Mouse (Mus musculus) forebrain, embryonic 13.5 days (tissue): ENCODE measurements at regions not wholly inside any gene's neighbourhood (a gene's known extent, or its start where the extent isn't known, plus 50 kb on each side); places are given as distances from the start of the nearest gene placed in this dataset.

Source experiments
- ATAC-seq: fragments of 200-750 bp; cut with Nextera tagmentation; 2 replicates; pipeline ENCODE4 v1.8.0; 2017
- H3K27ac ChIP-seq: fragments of 300-500 bp; sonication (generic); 2 replicates; pipeline ENCODE4 v1.5.1; 2015; ENCODE audit warnings: inconsistent platforms, mild to moderate bottlenecking, moderate library complexity
- H3K27me3 ChIP-seq: fragments of 300-500 bp; sonication (generic); 2 replicates; pipeline ENCODE4 v1.6.1; 2015; ENCODE audit warnings: mild to moderate bottlenecking, inconsistent platforms
- H3K36me3 ChIP-seq: fragments of 300-500 bp; sonication (generic); 2 replicates; pipeline ENCODE4 v1.6.1; 2015; ENCODE audit warnings: mild to moderate bottlenecking, inconsistent platforms; ENCODE audit not compliant: poor library complexity, severe bottlenecking
- H3K4me1 ChIP-seq: fragments of 300-500 bp; sonication (generic); 2 replicates; pipeline ENCODE4 v1.6.1; 2015; ENCODE audit warnings: inconsistent platforms
- H3K4me2 ChIP-seq: fragments of 300-500 bp; sonication (generic); 2 replicates; pipeline ENCODE4 v1.6.1; 2015; ENCODE audit warnings: inconsistent platforms, mild to moderate bottlenecking, moderate library complexity
- H3K4me3 ChIP-seq: fragments of 300-500 bp; sonication (generic); 2 replicates; pipeline ENCODE4 v1.5.1; 2015; ENCODE audit warnings: mild to moderate bottlenecking, inconsistent platforms
- H3K9ac ChIP-seq: fragments of 300-500 bp; sonication (generic); 2 replicates; pipeline ENCODE4 v1.6.1; 2015; ENCODE audit warnings: mild to moderate bottlenecking, inconsistent platforms
- H3K9me3 ChIP-seq: fragments of 300-500 bp; sonication (generic); replicated peaks from 2 replicates; pipeline ENCODE4 v1.6.1; 2016; ENCODE audit warnings: inconsistent platforms
- WGBS: fragments of 180-500 bp; shearing (Covaris S2); methylation state at CpG from one replicate; pipeline ENCODE4 v1.1.7; 2015; 5-methylcytosine and 5-hydroxymethylcytosine counted together

DNA sequence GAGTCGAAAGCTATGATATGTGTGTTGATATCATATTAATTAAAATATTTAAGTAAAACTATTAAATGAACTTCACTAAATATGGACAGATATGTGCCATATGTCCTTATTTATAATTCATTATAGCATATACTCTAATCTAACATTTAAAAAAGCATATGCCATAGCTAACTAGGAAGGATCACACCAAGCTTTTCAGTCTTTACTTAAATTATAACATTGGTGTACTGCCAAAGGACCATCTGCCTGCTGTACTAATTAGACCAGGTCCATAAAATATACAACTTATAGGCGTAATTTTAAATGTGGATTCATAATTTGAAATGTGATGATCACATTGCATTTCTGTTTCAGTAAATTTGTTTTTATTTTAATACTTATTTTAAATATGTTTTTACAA, 651.9 kb upstream of the Klhl1 start:
- Histone ChIP-seq H3K27me3 (no peaks in the 10 kb centered on the region), H3K4me1 (no peaks in the 10 kb centered on the region), H3K4me3 (no peak overlapping the region), H3K4me2 (no peak overlapping the region), H3K27ac (no peak overlapping the region), H3K9me3 (no peaks in the 10 kb centered on the region), H3K36me3 (no peaks in the 10 kb centered on the region), H3K9ac (no peak overlapping the region)
- 78% methylated on average over 2 of the region's 2 CpGs for WGBS
- peak; percentile 72; the same call in 1 of the 2 replicates for ATAC-seq

DNA sequence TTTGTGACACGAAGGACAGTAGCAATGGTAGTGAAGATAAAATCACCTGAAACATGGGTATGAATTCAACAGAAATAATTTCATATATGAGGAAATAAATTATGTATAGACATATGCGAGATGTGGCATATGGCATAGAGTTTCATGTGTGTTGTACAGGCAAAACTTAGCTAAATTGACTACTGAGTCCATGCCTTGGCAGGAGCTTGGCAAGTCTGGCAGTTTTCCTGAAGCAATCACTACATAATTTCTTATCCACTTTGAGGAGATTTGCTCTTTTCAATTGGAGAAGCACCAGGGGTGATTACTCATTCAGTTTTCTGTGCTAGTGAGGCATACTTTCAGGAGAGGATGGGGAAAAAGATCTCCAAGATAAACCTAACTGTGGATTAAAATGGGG, 646.9 kb upstream of the Klhl1 start:
- Histone ChIP-seq H3K4me2 (no peak overlapping the region), H3K36me3 (no peaks in the 10 kb centered on the region), H3K27me3 (no peaks in the 10 kb centered on the region), H3K9ac (no peak overlapping the region), H3K27ac (no peak overlapping the region), H3K4me1 (no peaks in the 10 kb centered on the region), H3K9me3 (no peaks in the 10 kb centered on the region), H3K4me3 (no peak overlapping the region)
- peak; percentile 66; the same call in 1 of the 2 replicates for ATAC-seq
- WGBS: 93% methylated on average over 2 of the region's 2 CpGs

- Histone ChIP-seq H3K27ac (no peak overlapping the region), H3K4me1 (no peaks in the 10 kb centered on the region), H3K4me3 (no peak overlapping the region), H3K4me2 (no peak overlapping the region), H3K9ac (no peak overlapping the region), H3K36me3 (no peaks in the 10 kb centered on the region), H3K9me3 (no peaks in the 10 kb centered on the region), H3K27me3 (no peaks in the 10 kb centered on the region)
- no peak for ATAC-seq
- 91% methylated on average over 9 of the region's 9 CpGs for WGBS
Observed at GRCm38 (mm10) chr14:97148997-97149653, 630.2 kb upstream of the Klhl1 start.

DNA sequence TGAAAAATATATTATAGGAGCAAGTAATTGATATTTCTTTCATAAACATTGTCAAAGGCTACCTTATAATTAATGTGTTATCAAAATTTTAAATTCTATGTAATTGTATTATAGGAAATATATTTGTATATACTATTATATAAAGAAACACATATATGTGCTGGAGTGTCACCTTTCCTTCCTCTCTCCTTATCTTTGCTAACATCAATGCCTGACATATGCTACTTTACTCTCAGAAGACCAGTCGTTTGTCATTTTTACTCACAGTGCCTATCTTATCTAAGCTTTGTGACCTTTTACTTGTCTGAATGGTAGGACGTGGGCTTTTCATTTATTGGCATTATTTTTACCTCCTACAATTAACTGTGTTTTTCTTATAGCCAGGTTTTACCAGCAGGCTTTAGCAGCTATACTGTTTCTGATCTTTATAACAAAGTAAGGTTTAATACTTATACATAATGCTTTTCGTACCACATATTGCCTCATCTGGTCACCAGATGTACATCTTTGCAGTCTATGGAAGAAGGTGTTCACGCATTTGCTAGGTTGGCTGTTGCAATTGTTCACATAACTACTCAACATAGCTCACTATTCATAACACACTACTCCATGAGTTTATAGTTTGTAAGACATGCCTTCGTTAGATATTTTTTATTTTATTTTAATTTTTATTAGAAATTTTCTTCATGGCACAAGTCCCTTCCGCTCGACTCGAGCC, 597.2 kb upstream of the Klhl1 start:
- H3K27me3 ChIP-seq: no peaks in the 10 kb centered on the region
- no peaks in the 10 kb centered on the region for H3K4me1 ChIP-seq
- H3K27ac ChIP-seq: no peak overlapping the region
- no peak overlapping the region for H3K9ac ChIP-seq
- ATAC-seq: no peak
- no peak overlapping the region for H3K4me2 ChIP-seq
- H3K9me3 ChIP-seq: no peaks in the 10 kb centered on the region
- no peak overlapping the region for H3K4me3 ChIP-seq
- WGBS: 90% methylated on average over 8 of the region's 8 CpGs
- H3K36me3 ChIP-seq: no peaks in the 10 kb centered on the region

DNA sequence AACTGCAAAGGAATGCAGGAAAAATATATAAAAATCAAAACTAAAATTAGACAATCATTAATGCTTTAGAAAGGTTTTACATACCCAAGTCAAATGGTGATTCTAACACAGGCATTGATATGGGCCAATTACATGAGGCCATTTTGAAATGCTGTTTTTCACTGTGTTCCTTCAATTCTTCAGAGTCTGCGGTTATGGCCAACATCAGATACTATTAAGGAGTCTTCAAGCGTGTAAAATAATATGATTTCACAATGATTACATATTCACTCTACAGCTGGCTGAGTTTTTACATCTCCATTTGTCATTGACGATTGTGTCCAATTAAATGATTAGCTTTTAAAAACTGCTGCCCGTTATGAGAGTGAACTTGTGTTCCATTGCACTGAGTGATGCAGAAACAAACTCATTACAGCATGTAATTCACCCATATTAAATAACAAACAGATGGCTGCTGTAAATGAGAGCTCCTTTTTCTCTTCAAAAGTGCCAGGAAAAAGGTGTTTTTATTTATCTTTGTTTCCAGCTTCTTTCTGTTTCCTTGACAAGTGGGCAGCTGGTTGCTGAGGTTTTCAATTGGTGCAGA, 582.3 kb upstream of the Klhl1 start:
- Histone ChIP-seq H3K9ac (no peak overlapping the region), H3K27ac (0 out of 2 replicates have a peak overlapping the region, but pooled peaks have one; percentile 12), H3K4me1 (peaks cover 6% of the 10 kb centered on the region; the same call in 1 of the 2 replicates), H3K4me3 (no peak overlapping the region), H3K9me3 (no peaks in the 10 kb centered on the region), H3K36me3 (no peaks in the 10 kb centered on the region), H3K4me2 (no peak overlapping the region), H3K27me3 (no peaks in the 10 kb centered on the region)
- ATAC-seq: peak; percentile 92
- 26% methylated on average over 4 of the region's 4 CpGs for WGBS

DNA sequence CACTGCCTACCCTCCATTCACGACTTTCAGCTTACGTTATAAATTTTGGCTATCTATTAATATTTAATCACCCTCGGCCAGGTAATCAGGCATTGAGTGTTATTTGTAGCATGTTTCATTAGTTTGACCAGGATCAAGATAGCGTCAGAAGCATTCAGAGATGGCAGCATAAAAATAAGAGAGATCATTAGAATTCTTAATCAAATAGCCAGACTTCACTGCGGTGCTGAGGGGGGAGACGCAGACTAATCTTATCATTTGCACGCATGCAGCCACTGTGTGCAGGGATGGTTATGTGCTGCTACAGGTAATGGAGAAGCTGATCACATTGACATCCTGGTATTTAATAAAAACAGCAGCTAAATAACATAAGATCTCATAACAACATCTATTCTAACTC, 574.5 kb upstream of the Klhl1 start:
- no peaks in the 10 kb centered on the region for H3K36me3 ChIP-seq
- 91% methylated on average over 7 of the region's 7 CpGs for WGBS
- H3K27me3 ChIP-seq: no peaks in the 10 kb centered on the region
- no peaks in the 10 kb centered on the region for H3K9me3 ChIP-seq
- no peak overlapping the region for H3K4me2 ChIP-seq
- no peak for ATAC-seq
- H3K4me3 ChIP-seq: no peak overlapping the region
- no peak overlapping the region for H3K27ac ChIP-seq
- no peak overlapping the region for H3K9ac ChIP-seq
- H3K4me1 ChIP-seq: no peaks in the 10 kb centered on the region

GRCm38 (mm10) chr14:97088863-97089262, 570.0 kb upstream of the Klhl1 start:
- H3K9me3 ChIP-seq: no peaks in the 10 kb centered on the region
- H3K27me3 ChIP-seq: no peaks in the 10 kb centered on the region
- peaks cover 8% of the 10 kb centered on the region; the same call in 1 of the 2 replicates for H3K4me1 ChIP-seq
- no peak overlapping the region for H3K27ac ChIP-seq
- ATAC-seq: no peak
- no peak overlapping the region for H3K4me3 ChIP-seq
- no peaks in the 10 kb centered on the region for H3K36me3 ChIP-seq
- H3K9ac ChIP-seq: no peak overlapping the region
- no peak overlapping the region for H3K4me2 ChIP-seq
- 92% methylated on average over 4 of the region's 4 CpGs for WGBS

GRCm38 (mm10) chr14:97087346-97087745, 568.4 kb upstream of the Klhl1 start:
- 45% methylated on average over 2 of the region's 2 CpGs for WGBS

DNA sequence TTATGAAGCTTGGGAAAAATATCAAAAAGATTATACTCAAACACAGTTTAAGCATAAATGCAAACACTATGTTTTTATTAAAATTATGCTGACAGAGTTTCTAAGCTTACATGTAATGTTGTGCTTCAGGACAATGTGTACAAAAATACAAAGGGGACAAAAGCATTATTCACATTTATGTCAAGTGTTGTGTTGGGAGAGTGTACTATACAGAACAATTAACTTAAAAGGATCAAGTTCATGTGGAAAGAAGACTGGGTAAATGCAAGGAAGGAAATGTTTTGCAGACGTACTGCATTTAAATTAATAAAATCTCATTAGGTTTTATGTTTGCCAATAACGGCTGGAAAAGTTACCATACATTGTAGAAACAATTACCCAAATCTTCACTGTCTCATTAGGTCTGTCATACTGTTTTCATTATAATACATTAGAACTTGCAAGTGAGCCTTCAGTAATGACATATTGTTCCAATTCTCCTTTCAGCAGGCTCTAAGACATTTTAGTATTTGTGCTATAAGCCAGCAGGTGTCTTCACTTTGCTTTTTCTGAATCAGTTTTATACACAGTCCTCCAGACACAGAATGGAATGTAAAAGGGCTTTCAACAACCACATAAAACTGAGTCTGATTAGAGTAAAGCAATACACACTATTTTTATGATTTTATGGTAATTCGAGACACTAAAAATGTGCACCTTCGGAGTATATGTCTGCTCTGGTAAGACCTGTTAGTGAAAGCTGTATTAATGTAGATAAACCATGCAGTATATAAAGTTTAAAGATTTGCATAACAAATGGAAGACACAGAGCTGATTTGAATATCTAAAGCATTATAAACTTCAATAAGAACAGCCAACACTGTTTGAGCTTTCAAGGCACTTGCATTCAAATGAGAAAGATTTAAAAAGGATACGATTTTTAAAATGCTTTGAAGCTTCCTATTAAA, 567.7 kb upstream of the Klhl1 start:
- H3K27ac ChIP-seq: no peak overlapping the region
- no peaks in the 10 kb centered on the region for H3K27me3 ChIP-seq
- H3K36me3 ChIP-seq: no peaks in the 10 kb centered on the region
- WGBS: 43% methylated on average over 5 of the region's 5 CpGs
- H3K4me2 ChIP-seq: no peak overlapping the region
- H3K4me3 ChIP-seq: no peak overlapping the region
- H3K9me3 ChIP-seq: no peaks in the 10 kb centered on the region
- peaks cover 8% of the 10 kb centered on the region; the same call in 1 of the 2 replicates for H3K4me1 ChIP-seq
- peak; percentile 59 for ATAC-seq
- no peak overlapping the region for H3K9ac ChIP-seq

More at GRCm38 (mm10) chr14:97087346-97087745, 568.4 kb upstream of the Klhl1 start:
- no peak overlapping the region for H3K27ac ChIP-seq
- H3K9ac ChIP-seq: no peak overlapping the region
- no peaks in the 10 kb centered on the region for H3K36me3 ChIP-seq
- ATAC-seq: no peak
- no peaks in the 10 kb centered on the region for H3K9me3 ChIP-seq
- H3K4me1 ChIP-seq: peaks cover 8% of the 10 kb centered on the region; the same call in 1 of the 2 replicates
- no peak overlapping the region for H3K4me2 ChIP-seq
- H3K27me3 ChIP-seq: no peaks in the 10 kb centered on the region
- H3K4me3 ChIP-seq: no peak overlapping the region

DNA sequence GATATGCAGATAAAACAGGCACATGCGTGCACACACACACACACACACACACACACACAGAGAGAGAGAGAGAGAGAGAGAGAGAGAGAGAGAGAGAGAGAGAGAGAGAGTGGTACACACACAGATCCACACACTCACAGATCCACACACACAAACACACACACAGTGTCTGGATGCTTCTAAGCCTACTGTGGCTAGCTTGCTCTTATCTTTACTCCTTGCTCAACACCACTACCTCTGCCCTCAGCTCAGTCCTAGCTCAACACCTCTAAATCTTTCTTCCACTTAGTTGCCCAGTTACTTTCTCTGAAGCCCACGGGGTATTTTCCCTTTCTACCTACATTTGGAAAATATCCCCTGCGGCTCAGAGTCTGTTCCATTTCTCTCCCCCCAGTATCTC, 555.9 kb upstream of the Klhl1 start:
- Histone ChIP-seq H3K9me3 (no peaks in the 10 kb centered on the region), H3K27ac (no peak overlapping the region), H3K4me1 (no peaks in the 10 kb centered on the region), H3K36me3 (no peaks in the 10 kb centered on the region), H3K27me3 (no peaks in the 10 kb centered on the region), H3K4me2 (no peak overlapping the region), H3K9ac (no peak overlapping the region), H3K4me3 (no peak overlapping the region)
- no peak for ATAC-seq
- 87% methylated on average over 3 of the region's 3 CpGs for WGBS

GRCm38 (mm10) chr14:97068770-97069169, 549.9 kb upstream of the Klhl1 start:
- 20% methylated on average over 3 of the region's 3 CpGs for WGBS
- Histone ChIP-seq H3K27ac (peak overlapping the region; percentile 54; the same call in 1 of the 2 replicates), H3K27me3 (no peaks in the 10 kb centered on the region), H3K9ac (no peak overlapping the region), H3K36me3 (no peaks in the 10 kb centered on the region), H3K4me1 (peaks cover 4% of the 10 kb centered on the region; the same call in 1 of the 2 replicates), H3K4me3 (no peak overlapping the region), H3K9me3 (no peaks in the 10 kb centered on the region), H3K4me2 (no peak overlapping the region)
- ATAC-seq: peak; percentile 53; the same call in 1 of the 2 replicates
